Mouse (Mus musculus): Measurements from ENCODE around the gene Tmc5.

Tmc5 gene

DNA sequence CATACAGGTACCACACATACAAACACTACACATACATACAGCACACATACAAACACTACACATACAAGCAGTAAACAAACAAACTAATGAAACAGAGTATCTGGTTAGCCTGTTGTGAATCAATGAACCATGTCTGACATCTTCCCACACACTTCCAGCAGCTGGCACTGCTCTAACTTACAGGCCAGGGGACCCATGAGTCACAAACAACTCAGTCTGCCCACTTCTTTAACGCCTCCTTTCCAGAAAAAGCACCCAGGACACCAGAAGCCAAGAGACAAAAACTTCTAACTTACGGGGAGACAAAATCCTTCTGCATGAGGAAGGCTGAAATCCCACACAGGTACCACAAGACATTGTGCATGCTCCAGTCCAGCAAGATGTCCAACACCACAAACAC is 94.2 kb downstream of the Tmc5 start:
- no peaks in the 10 kb centered on the region for H3K27me3 ChIP-seq (ENCODE audit: control insufficient read depth, insufficient read depth, low read length, poor library complexity, severe bottlenecking)
- DNase-seq (ENCODE audit: low read depth, low spot score) = no peak
- H3K36me3 ChIP-seq (ENCODE audit: control insufficient read depth, insufficient read depth, low read length, poor library complexity, severe bottlenecking) = peaks cover 8% of the 10 kb centered on the region

DNA sequence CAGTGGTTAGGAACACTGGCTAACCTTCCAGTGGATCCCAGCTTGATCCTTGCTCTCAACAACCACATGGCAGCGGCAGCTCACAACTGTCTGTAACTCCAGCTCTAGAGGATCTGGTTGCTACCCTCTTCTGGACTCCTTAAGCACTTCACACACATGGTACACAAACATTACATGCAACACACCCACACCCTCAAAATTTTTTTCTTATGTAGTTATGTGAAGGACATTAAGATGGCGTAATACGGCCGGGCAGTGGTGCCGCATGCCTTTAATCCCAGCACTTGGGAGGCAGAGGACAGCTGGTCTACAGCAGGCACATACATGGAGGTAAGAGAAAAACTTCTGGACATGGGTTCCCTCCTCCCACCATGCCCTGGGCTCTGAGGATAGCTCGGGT is 99.0 kb downstream of the Tmc5 start:
- Histone ChIP-seq H3K27me3 (ENCODE audit: control insufficient read depth, insufficient read depth, low read length, poor library complexity, severe bottlenecking) (no peaks in the 10 kb centered on the region), H3K36me3 (ENCODE audit: control insufficient read depth, insufficient read depth, low read length, poor library complexity, severe bottlenecking) (peaks cover 11% of the 10 kb centered on the region)
- no peak for DNase-seq (ENCODE audit: low read depth, low spot score)

DNA sequence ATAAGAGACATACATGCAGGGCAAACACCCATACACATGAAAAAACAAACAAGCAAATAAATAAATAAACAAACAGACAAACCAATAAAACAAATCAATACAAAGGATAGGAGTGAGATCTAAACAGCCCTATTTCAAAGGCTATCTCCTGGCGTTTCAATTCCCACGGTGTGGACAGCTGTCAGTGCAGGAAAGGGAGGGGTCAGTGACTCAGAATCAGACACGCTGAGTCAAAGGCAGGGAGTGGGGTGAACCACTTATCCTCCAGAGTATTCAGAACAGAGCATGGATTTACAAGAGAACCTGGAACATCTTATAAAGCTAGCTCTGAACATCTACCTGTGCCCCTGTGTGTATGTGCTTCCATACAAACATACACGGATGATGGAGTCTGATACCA is 100.1 kb downstream of the Tmc5 start:
- Histone ChIP-seq H3K36me3 (ENCODE audit: control insufficient read depth, insufficient read depth, low read length, poor library complexity, severe bottlenecking) (peaks cover 11% of the 10 kb centered on the region), H3K27me3 (ENCODE audit: control insufficient read depth, insufficient read depth, low read length, poor library complexity, severe bottlenecking) (no peaks in the 10 kb centered on the region)
- no peak for DNase-seq (ENCODE audit: low read depth, low spot score)

DNA sequence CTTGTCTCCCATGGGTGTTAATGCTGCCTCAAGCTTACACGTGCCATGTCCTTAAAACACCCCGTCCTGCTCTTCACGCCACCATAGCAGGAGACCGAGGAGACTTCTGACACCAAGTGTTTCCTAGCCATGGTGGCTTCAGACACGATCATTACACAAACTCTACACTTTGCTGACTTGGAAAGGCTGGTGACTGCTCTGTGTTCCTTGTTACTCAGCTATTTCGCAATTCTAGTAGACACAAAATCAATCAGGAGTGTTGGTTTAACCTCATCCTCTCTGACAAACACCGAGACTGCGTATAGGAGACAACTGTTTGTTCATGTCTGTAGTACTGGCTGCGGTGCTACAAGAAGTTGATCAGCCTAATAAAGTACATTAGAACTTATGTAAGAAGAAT is 101.8 kb downstream of the Tmc5 start:
- Histone ChIP-seq H3K36me3 (ENCODE audit: control insufficient read depth, insufficient read depth, low read length, poor library complexity, severe bottlenecking) (peaks cover 8% of the 10 kb centered on the region), H3K27me3 (ENCODE audit: control insufficient read depth, insufficient read depth, low read length, poor library complexity, severe bottlenecking) (no peaks in the 10 kb centered on the region)
- no peak for DNase-seq (ENCODE audit: low read depth, low spot score)

DNA sequence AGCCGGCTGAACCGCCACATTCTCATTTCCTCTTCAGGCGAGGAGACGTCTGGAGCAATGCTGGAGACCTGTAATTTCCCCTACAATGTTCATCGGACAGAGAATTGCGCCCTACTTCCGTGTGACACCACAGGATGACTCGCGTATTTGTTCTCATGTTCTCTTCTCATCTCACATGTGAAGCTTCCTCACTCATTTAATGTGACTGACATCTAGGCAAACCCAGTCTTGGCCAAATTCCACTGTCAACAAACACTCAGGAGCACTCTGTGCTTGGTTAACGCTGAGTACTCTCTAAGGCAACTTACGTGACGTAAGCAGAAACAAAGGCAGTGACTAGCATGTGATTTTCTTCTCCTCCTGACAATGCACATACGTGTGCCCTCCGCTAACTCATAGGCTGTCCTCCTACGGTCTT is 106.1 kb downstream of the Tmc5 start:
- 0 out of 2 replicates have a peak, but pooled peaks cover 2% of the 10 kb centered on the region for H3K36me3 ChIP-seq (ENCODE audit: control insufficient read depth, insufficient read depth, low read length, poor library complexity, severe bottlenecking)
- DNase-seq (ENCODE audit: low read depth, low spot score) = no peak
- no peaks in the 10 kb centered on the region for H3K27me3 ChIP-seq (ENCODE audit: control insufficient read depth, insufficient read depth, low read length, poor library complexity, severe bottlenecking)

DNA sequence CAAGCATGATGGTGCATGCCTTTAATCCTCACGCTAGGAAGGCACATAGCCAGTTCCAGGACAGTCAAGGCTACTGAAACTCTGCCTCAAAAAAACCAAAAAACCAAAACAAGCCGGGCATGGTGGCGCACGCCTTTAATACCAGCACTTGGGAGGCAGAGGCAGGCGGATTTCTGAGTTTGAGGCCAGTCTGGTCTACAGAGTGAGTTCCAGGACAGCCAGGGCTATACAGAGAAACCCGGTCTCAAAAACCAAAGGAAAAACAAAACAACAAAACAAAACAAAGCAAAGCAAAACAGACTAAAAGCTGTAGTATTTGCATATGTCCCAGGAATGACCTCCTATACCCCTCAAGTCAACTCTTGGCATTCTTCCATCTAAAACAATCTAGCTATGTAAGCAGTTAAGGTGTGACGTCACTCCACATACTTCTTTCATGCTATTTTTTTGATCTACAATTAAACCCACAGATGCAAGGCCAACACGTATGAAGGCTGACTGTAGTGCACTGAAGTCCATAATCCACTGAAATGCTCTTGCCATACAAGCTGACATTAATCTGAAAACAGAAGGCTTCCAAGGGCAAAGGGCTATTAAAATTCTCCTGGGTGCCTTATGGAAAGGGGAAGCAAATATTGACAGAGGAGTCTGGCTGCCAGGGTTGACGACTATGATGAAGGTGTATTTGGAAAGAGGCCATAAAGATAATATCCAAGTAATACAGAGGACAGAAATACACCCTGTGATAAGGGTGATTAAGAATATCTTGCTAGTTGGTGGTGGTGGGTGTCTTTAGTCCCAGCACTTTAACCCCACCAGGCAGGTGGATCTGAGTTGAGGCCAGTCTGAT is 107.1 kb downstream of the Tmc5 start:
- Histone ChIP-seq H3K27me3 (ENCODE audit: control insufficient read depth, insufficient read depth, low read length, poor library complexity, severe bottlenecking) (no peaks in the 10 kb centered on the region), H3K36me3 (ENCODE audit: control insufficient read depth, insufficient read depth, low read length, poor library complexity, severe bottlenecking) (0 out of 2 replicates have a peak, but pooled peaks cover 2% of the 10 kb centered on the region)
- DNase-seq (ENCODE audit: low read depth, low spot score) = no peak

DNA sequence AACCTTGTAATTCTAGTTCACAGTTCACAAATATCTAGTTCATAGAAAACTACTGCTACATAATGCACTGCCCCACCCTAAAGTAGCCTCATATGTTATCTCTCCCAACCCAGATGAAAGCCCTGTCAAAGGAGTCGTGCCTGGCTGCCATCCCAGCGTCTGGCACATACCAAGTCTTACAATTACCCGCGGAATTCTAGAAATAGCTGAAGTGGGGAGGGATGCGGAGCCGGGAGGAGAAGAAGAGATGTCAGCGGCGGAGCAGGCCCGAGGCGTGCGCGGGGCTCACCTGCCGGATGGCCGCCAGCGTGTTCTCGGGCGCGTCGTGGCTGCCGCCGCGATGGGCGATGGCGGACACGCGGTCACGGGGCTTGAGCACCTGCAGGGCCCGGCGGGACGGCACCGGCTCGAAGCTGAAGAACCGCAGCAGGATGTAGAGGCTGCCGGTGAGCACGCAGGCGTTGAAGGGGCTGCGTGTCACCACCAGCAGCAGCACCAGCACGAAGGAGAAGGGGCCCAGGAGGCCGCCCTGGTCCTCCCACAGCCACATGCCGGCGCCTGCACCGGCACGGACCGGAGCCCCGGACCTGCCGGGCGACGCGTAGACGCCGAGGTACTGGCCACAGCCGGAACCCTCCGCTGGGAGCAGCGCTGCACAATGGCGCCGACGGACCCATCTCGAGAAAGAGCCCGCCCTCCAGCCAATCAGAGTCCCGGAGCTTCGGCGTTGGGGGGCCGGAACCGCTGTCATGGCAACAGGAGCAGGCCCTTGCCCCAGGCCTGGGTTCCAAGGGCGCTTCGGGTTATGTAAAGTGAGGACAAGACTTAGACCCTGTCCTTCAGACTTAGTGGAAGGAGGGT is 108.2 kb downstream of the Tmc5 start, which contains the start of gene Gde1:
Gene Gde1 (minus strand): TSS at position 678 of the 861 bp plus-strand sequence.
- Histone ChIP-seq H3K36me3 (ENCODE audit: control insufficient read depth, insufficient read depth, low read length, poor library complexity, severe bottlenecking) (0 out of 2 replicates have a peak, but pooled peaks cover 2% of the 10 kb centered on the region), H3K27me3 (ENCODE audit: control insufficient read depth, insufficient read depth, low read length, poor library complexity, severe bottlenecking) (no peaks in the 10 kb centered on the region)
- peak; percentile 89 for DNase-seq (ENCODE audit: low read depth, low spot score)

DNA sequence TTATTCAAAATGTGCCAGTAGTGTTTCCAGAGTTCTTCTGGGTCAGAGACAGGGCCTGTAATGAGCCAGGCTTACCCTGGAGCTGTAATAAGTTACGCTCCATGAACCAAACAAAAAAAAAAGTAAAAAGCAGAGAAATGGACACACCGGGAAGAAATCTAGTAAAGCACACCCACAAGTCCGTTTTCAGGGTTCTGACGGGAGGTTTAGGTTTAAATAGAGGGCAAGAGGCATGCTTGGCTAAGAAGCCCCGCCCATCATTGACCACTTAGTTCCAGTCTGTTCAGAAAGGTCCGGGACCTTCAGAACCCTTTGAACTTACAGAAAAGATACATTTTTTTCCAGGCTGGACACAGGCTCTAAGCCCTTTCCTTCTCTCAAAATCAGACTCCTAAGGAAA is 109.0 kb downstream of the Tmc5 start:
- no peaks in the 10 kb centered on the region for H3K36me3 ChIP-seq (ENCODE audit: control insufficient read depth, insufficient read depth, low read length, poor library complexity, severe bottlenecking)
- H3K27me3 ChIP-seq (ENCODE audit: control insufficient read depth, insufficient read depth, low read length, poor library complexity, severe bottlenecking) = no peaks in the 10 kb centered on the region

DNA sequence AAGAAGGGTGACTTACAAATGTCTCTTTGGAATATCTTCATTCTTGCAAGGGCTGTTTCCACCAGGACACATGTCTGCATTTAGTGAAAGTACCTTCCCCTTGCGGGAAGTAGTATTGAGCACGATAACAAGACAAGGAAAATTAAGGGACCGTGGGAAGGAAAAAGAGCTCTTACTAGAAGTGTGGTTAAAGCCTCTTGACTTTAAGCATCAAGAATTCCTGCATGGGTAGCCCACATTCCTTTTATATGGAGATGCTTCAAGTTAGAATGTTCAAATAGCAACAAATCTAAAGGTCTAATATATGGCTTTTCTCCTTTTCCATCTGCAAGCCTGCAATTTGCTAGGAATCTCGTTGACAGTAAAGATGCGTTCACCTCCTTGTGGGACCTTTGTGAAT is 109.4 kb downstream of the Tmc5 start:
- Histone ChIP-seq H3K36me3 (ENCODE audit: control insufficient read depth, insufficient read depth, low read length, poor library complexity, severe bottlenecking) (no peaks in the 10 kb centered on the region), H3K27me3 (ENCODE audit: control insufficient read depth, insufficient read depth, low read length, poor library complexity, severe bottlenecking) (no peaks in the 10 kb centered on the region)
- no peak for DNase-seq (ENCODE audit: low read depth, low spot score)

More for the DNA sequence above, 109.0 kb downstream of the Tmc5 start:
- DNase-seq (ENCODE audit: low read depth, low spot score) = no peak

DNA sequence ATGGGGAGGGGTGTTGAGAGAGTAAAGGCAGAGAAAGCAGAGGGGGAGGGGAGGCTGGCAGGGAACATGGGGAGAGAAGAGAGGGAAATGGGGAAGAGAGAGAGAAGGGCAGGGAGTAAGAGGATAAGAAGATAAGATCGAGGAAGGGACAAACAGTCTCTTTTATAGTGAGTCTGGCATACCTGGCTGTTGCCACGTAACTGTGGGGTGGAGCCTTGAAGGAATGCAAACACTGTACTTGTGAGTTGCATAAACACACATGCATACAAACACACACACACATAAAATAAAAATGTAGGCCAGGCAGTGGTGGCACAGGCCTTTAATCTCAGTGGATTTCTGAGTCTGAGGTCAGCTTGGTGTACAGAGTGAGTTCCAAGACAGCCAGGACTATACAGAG is 110.1 kb downstream of the Tmc5 start:
- Histone ChIP-seq H3K36me3 (ENCODE audit: control insufficient read depth, insufficient read depth, low read length, poor library complexity, severe bottlenecking) (no peaks in the 10 kb centered on the region), H3K27me3 (ENCODE audit: control insufficient read depth, insufficient read depth, low read length, poor library complexity, severe bottlenecking) (no peaks in the 10 kb centered on the region)
- no peak for DNase-seq (ENCODE audit: low read depth, low spot score)

DNA sequence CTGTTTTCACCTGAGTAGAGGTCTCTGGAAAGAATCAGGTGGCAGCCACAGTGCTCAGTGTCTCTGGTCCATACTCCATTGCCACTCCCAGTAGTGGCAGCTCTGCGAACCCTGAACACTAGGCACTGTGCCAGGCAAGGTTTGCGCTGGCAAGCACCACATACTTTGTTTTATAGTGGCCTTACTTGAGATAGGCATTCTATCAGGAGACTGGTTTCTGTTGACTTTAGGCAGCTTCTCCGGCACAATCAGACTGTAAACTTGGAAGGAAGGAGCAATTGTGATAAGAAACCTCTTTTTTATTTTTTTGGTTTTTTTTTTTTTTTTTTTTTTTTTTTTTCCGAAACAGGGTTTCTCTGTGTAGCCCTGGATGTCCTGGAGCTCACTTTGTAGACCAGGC is 110.9 kb downstream of the Tmc5 start:
- no peaks in the 10 kb centered on the region for H3K27me3 ChIP-seq (ENCODE audit: control insufficient read depth, insufficient read depth, low read length, poor library complexity, severe bottlenecking)
- no peak for DNase-seq (ENCODE audit: low read depth, low spot score)
- H3K36me3 ChIP-seq (ENCODE audit: control insufficient read depth, insufficient read depth, low read length, poor library complexity, severe bottlenecking) = no peaks in the 10 kb centered on the region

DNA sequence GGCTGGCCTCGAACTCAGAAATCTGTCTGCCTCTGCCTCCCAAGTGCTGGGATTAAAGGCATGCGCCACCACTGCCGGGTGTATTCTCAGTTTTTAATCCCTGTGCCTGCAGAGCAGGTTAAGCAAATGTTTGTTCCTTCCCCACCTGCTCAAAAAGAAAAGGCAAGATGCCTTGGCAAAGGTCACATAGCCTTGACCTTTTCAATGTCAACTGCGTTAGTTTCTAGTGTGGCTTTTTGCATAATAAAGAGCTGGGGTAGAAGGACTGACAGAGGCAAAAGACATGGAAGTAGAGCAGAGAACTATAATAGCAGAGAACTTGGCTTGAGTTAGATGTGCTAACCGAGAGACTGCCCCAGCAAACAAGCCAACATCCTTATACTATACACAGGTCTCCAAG is 113.7 kb downstream of the Tmc5 start:
- Histone ChIP-seq H3K27me3 (ENCODE audit: control insufficient read depth, insufficient read depth, low read length, poor library complexity, severe bottlenecking) (no peaks in the 10 kb centered on the region), H3K36me3 (ENCODE audit: control insufficient read depth, insufficient read depth, low read length, poor library complexity, severe bottlenecking) (no peaks in the 10 kb centered on the region)
- DNase-seq (ENCODE audit: low read depth, low spot score) = no peak

DNA sequence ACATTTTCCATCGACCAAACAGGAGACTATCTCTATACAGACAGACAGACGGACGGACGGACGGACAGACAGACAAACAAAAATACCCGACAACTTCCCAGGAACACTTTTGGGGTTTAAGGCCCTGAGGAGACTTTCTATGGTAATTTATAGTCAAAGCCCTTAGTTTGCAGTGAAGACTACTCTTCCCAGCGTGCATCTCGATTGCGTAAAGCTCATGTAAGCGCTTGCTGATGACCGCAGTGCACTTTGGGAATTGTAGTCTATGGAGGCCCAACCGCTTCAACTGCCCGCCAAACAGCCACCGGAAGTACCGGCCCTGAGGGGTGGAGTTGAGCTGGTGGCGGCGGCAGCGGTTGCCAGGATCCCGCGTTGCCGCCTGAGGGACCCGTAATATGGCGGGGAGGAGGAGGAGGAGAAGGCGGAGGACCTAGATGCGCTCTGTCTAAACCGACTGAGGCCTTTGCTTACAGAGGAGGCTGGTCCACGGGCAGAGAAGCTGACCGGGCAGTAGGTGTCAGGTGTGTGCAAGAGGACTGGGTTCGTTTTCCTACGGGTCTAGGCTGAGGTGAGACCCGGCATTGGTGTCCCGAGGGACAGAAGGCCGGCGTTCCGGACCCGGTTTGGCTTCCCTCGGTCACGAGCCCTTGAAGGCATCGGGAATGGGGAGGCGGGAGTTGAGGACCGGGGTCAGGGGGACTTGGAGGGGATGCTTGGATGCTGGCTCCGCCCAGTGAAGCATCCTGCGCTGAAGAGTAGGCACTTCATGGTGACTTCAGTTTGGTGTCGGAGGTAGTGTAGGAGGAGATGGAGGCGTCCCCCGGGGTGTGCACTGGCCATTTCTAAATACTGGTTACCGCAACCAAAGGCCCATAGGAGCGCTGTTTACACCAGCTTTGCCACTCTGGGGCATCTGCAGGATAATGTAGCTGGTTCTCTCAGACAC is 115.4 kb downstream of the Tmc5 start, which contains the start of gene Ccp110:
Gene Ccp110 (plus strand): TSS at position 325 of the 946 bp plus-strand sequence.
- DNase-seq (ENCODE audit: low read depth, low spot score) = peak; percentile 97
- no peaks in the 10 kb centered on the region for H3K27me3 ChIP-seq (ENCODE audit: control insufficient read depth, insufficient read depth, low read length, poor library complexity, severe bottlenecking)
- H3K36me3 ChIP-seq (ENCODE audit: control insufficient read depth, insufficient read depth, low read length, poor library complexity, severe bottlenecking) = no peaks in the 10 kb centered on the region

DNA sequence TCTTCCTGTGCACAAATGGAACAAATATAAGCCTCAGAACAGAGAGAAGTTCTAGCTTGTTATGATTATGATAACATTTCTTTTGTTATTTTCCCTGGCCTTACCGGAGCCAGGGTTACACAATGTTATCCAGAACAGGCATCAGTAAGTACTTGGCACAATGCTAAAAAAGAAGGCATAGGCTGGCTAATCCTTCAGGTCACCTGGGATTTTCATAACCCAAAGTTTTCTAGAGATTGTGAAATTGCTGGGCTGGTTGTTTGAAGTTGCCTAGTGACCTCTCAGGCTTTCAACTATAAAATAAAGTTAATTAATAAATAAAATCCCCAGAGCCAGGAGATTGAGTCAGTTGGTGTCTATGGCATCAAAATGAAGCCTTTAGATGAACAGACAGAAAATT is 117.8 kb downstream of the Tmc5 start:
- Histone ChIP-seq H3K36me3 (ENCODE audit: control insufficient read depth, insufficient read depth, low read length, poor library complexity, severe bottlenecking) (no peaks in the 10 kb centered on the region), H3K27me3 (ENCODE audit: control insufficient read depth, insufficient read depth, low read length, poor library complexity, severe bottlenecking) (no peaks in the 10 kb centered on the region)
- no peak for DNase-seq (ENCODE audit: low read depth, low spot score)
